Mouse (Mus musculus): ENCODE measurements at regions not wholly inside any gene's neighbourhood (a gene's known extent, or its start where the extent isn't known, plus 50 kb on each side); places are given as distances from the start of the nearest gene placed in this dataset.
A peak's percentile ranks its signal among the peaks of the same experiment; 100 is the strongest.

GRCm38 (mm10) chr2:161231405-161231804 is 122.5 kb upstream of the Chd6 start:
- Histone ChIP-seq H3K9me3 (ENCODE audit: low read length) (no peaks in the 10 kb centered on the region), H3K36me3 (ENCODE audit: insufficient read depth, low read length) (no peaks in the 10 kb centered on the region), H3K27me3 (ENCODE audit: insufficient read depth, low read length) (no peaks in the 10 kb centered on the region), H3K9ac (replicated peaks; ENCODE audit: low read length, poor library complexity, severe bottlenecking) (no peak overlapping the region), H3K4me2 (ENCODE audit: low read depth, low read length, poor library complexity, severe bottlenecking) (no peak overlapping the region), H3K4me1 (ENCODE audit: insufficient read depth, low read length) (no peaks in the 10 kb centered on the region), H3K4me3 (ENCODE audit: low read depth, low read length) (no peak overlapping the region), H3K27ac (ENCODE audit: low read depth, low read length) (no peak overlapping the region)
- WGBS = 43% methylated on average over 4 of the region's 4 CpGs
- ATAC-seq (ENCODE audit: low FRiP score) (no peak), DNase-seq (ENCODE audit: low spot score) (peak; percentile 67)
- TF ChIP-seq CTCF (IDR thresholded peaks at IDR 0.05) = no peak

DNA sequence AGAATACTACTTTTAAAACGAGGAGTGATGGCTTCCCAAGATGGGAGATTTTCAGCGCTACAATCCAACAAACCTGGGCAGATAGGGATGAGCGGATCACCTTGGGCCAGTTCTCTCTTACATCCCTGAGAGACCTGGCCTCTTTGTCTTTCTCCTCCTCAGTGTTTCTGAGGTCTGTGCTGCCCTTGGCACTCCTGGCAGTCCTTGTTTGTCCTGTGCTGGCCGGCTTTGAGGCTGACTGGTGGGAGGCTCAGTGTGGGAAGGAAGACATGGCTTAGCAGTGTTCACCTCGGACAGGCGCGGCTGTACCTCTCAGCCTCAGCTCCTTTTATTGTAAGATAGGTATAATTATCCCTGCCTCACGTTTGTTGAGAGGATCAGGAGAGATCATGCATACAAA is 106.9 kb upstream of the Chd6 start:
- Histone ChIP-seq H3K4me3 (ENCODE audit: low read depth, low read length) (no peak overlapping the region), H3K4me1 (ENCODE audit: insufficient read depth, low read length) (no peaks in the 10 kb centered on the region), H3K9me3 (ENCODE audit: low read length) (no peaks in the 10 kb centered on the region), H3K9ac (replicated peaks; ENCODE audit: low read length, poor library complexity, severe bottlenecking) (no peak overlapping the region), H3K27ac (ENCODE audit: low read depth, low read length) (no peak overlapping the region), H3K27me3 (ENCODE audit: insufficient read depth, low read length) (no peaks in the 10 kb centered on the region), H3K4me2 (ENCODE audit: low read depth, low read length, poor library complexity, severe bottlenecking) (no peak overlapping the region), H3K36me3 (ENCODE audit: insufficient read depth, low read length) (no peaks in the 10 kb centered on the region)
- ATAC-seq (ENCODE audit: low FRiP score) (no peak), DNase-seq (ENCODE audit: low spot score) (no peak)
- no peak for TF ChIP-seq CTCF (IDR thresholded peaks at IDR 0.05)
- WGBS = 70% methylated on average over 8 of the region's 8 CpGs

- ATAC-seq (ENCODE audit: low FRiP score) (no peak), DNase-seq (ENCODE audit: low spot score) (peak; percentile 96)
- WGBS = 16% methylated on average over 15 of the region's 15 CpGs
- Histone ChIP-seq H3K4me1 (ENCODE audit: insufficient read depth, low read length) (no peaks in the 10 kb centered on the region), H3K4me2 (ENCODE audit: low read depth, low read length, poor library complexity, severe bottlenecking) (no peak overlapping the region), H3K4me3 (ENCODE audit: low read depth, low read length) (no peak overlapping the region), H3K9ac (replicated peaks; ENCODE audit: low read length, poor library complexity, severe bottlenecking) (no peak overlapping the region), H3K36me3 (ENCODE audit: insufficient read depth, low read length) (no peaks in the 10 kb centered on the region), H3K9me3 (ENCODE audit: low read length) (no peaks in the 10 kb centered on the region), H3K27ac (ENCODE audit: low read depth, low read length) (no peak overlapping the region), H3K27me3 (ENCODE audit: insufficient read depth, low read length) (no peaks in the 10 kb centered on the region)
- TF ChIP-seq CTCF (IDR thresholded peaks at IDR 0.05) = peak; percentile 97
These were observed 106.0 kb upstream of the Chd6 start for GRCm38 (mm10) chr2:161214681-161215458.

DNA sequence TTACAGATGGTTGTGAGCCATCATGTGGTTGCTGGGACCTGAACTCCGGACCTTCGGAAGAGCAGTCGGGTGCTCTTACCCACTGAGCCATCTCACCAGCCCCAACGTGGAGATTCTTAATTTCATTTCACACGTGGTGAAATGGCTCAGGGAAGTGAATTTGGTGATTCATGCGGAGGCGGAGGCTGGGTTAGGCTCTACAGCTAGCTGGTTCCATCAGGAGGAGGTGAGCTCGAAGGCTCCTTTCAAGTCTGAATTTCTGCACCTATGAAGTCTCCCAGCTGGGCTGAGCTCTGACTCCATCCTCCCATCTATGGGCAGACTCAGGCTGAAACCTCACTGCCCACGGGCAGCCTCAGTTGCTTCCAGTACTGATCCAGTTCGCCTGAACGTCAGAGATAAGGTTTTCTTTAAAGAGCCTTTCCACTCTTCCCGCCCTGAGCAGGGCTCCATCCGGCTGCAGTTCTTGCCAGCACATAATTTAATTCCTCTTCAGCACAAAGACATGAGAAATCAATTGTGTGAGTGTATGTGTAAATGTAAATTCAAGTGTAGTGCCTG is 103.5 kb upstream of the Chd6 start:
- no peaks in the 10 kb centered on the region for H3K9me3 ChIP-seq (ENCODE audit: low read length)

DNA sequence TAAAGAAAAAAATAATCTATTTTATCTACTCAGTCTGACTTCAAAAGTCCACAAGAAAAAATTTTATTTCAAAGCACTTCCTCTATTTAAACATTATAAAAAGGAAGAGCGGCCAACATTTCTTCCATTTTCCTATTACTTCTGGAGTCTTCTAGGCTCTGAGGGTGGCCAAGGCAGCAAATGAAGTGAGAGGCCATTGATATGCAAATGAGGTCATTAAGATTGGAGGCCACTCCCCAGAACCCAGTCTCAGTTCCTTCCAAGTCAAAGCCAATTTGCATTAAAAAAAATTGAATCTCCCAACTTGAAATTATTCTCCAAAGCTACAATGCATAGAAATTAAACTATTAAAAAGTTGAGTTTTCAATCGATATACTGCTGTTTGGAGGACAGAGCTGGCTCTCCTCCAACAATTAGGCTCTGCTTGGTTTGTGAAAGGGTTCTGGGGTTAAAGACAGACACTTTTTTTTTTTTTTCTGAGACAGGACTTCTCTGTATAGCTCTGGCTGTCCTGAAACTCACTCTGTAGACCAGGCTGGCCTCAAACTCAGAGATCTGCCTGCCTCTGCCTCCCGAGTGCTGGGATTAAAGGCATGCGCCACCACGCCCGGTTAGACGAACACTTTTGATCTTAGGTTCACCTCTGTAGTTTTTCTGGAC is 88.0 kb upstream of the Chd6 start:
- Histone ChIP-seq H3K9me3 (ENCODE audit: low read length) (no peaks in the 10 kb centered on the region), H3K4me3 (ENCODE audit: low read depth, low read length) (no peak overlapping the region), H3K27me3 (ENCODE audit: insufficient read depth, low read length) (no peaks in the 10 kb centered on the region), H3K9ac (replicated peaks; ENCODE audit: low read length, poor library complexity, severe bottlenecking) (no peak overlapping the region), H3K27ac (ENCODE audit: low read depth, low read length) (no peak overlapping the region), H3K4me2 (ENCODE audit: low read depth, low read length, poor library complexity, severe bottlenecking) (no peak overlapping the region), H3K4me1 (ENCODE audit: insufficient read depth, low read length) (no peaks in the 10 kb centered on the region; the same call in 1 of the 2 replicates), H3K36me3 (ENCODE audit: insufficient read depth, low read length) (no peaks in the 10 kb centered on the region)
- TF ChIP-seq CTCF (IDR thresholded peaks at IDR 0.05) = no peak
- no peak for ATAC-seq (ENCODE audit: low FRiP score)
- peak; percentile 53 for DNase-seq (ENCODE audit: low spot score)
- WGBS = 87% methylated on average over 7 of the region's 7 CpGs

More for the DNA sequence above, 103.5 kb upstream of the Chd6 start:
- Histone ChIP-seq H3K4me2 (ENCODE audit: low read depth, low read length, poor library complexity, severe bottlenecking) (no peak overlapping the region), H3K27ac (ENCODE audit: low read depth, low read length) (no peak overlapping the region), H3K27me3 (ENCODE audit: insufficient read depth, low read length) (no peaks in the 10 kb centered on the region), H3K9ac (replicated peaks; ENCODE audit: low read length, poor library complexity, severe bottlenecking) (no peak overlapping the region), H3K4me3 (ENCODE audit: low read depth, low read length) (no peak overlapping the region), H3K4me1 (ENCODE audit: insufficient read depth, low read length) (no peaks in the 10 kb centered on the region), H3K36me3 (ENCODE audit: insufficient read depth, low read length) (no peaks in the 10 kb centered on the region)
- no peak for ATAC-seq (ENCODE audit: low FRiP score)
- DNase-seq (ENCODE audit: low spot score) = no peak
- 68% methylated on average over 13 of the region's 13 CpGs for WGBS
- TF ChIP-seq CTCF (IDR thresholded peaks at IDR 0.05) = no peak

GRCm38 (mm10) chr2:161187516-161187915 is 78.6 kb upstream of the Chd6 start:
- ATAC-seq (ENCODE audit: low FRiP score) (no peak), DNase-seq (ENCODE audit: low spot score) (no peak)
- no peaks in the 10 kb centered on the region for H3K27me3 ChIP-seq (ENCODE audit: insufficient read depth, low read length)
- H3K4me2 ChIP-seq (ENCODE audit: low read depth, low read length, poor library complexity, severe bottlenecking) = no peak overlapping the region
- H3K4me1 ChIP-seq (ENCODE audit: insufficient read depth, low read length) = no peaks in the 10 kb centered on the region
- no peak for TF ChIP-seq CTCF (IDR thresholded peaks at IDR 0.05)
- H3K36me3 ChIP-seq (ENCODE audit: insufficient read depth, low read length) = no peaks in the 10 kb centered on the region
- H3K4me3 ChIP-seq (ENCODE audit: low read depth, low read length) = no peak overlapping the region
- H3K9me3 ChIP-seq (ENCODE audit: low read length) = no peaks in the 10 kb centered on the region
- H3K27ac ChIP-seq (ENCODE audit: low read depth, low read length) = no peak overlapping the region
- no peak overlapping the region for H3K9ac ChIP-seq (replicated peaks; ENCODE audit: low read length, poor library complexity, severe bottlenecking)
- 58% methylated on average over 1 of the region's 1 CpGs for WGBS

Data from midbrain, postnatal 0 days (tissue).